Mouse (Mus musculus): Measurements from ENCODE around the gene Ints3.

- TF ChIP-seq POLR2A (IDR thresholded peaks at IDR 0.05; ENCODE audit: insufficient read depth, low read depth, low read length) (no peak), CTCF (IDR thresholded peaks at IDR 0.05) (no peak; the same call in 1 of the 2 replicates)
Observed at GRCm38 (mm10) chr3:90412312-90413010, 21.0 kb downstream of the Ints3 start.
